Mouse (Mus musculus): ENCODE results near the gene Slco1c1. TPM values are rescaled to one million over a fixed set of nuclear protein-coding genes. Genes with fewer than 3 reads are reported as not detected.
"Not testable (repeated sequence)": the region's sequence is repeated elsewhere in the genome, so short reads cannot be mapped to it uniquely, and the experiment has no call there.

The Slco1c1 gene
- total RNA-seq, 2 experiments from 2014 or later: not detected

DNA sequence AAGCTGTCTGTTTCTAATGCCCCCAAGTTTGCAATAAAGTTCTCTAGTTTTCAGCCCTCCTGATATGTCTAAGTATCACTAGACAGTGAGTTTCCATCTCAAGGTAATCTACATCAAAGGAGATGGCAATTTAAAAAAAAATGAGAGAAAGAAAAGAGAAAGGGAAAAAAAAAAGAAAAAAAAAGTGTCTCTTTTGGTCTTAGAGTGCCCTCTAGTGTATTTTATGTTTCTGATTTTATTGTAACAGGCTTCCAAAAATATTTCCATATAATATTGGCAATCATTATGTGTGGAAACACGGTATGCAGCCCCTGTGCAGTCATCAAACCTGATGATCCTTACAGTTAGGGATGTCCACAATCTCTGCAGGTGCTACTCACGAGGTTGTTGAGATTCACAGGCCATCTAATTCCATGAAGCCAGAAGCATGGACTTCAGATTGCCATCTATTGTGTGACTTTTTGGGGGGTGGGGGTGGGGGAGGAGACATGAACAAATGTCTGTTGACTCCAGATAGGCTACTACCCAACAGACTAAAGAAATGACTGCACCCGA is 52.6 kb downstream of the Slco1c1 start:
- intact Hi-C loops (cut with DNase I): loop anchor here (5.0 kb wide), 1 partner anchor 89 kb away; no protein-coding TSS in a partner anchor
- no peak for DNase-seq

DNA sequence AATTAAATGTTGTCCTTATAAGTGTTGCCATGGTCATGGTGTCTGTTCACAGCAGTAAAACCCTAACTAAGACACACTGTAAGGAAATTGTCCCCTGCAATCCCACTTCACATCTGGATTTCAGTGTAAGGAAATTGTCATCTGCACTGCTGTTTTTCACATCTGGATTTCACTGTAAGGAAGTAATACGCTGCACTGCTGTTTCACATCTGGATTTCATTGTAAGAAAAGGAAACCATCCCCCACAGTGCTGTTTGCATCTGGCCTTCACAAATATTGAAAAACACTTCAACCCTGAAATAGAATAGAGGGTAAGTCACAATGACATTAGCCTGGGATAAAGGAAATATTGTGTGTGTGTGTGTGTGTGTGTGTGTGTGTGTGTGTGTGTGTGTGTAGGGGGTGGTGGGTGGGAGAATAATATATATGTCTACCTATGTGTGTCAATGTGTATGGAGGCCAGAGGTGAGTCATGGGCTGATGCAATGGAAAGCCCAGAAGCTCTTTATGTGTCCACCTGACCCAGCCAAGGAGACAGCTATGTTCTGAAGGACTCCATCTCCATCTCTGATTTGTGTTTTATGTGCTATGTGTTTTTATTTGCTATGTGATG is 60.7 kb downstream of the Slco1c1 start:
- intact Hi-C loops (cut with DNase I): no loop called here
- DNase-seq: no peak

GRCm38 (mm10) chr6:141590002-141590401 is 65.8 kb downstream of the Slco1c1 start:
- intact Hi-C loops (cut with DNase I): no loop called here
- DNase-seq: no peak

DNA sequence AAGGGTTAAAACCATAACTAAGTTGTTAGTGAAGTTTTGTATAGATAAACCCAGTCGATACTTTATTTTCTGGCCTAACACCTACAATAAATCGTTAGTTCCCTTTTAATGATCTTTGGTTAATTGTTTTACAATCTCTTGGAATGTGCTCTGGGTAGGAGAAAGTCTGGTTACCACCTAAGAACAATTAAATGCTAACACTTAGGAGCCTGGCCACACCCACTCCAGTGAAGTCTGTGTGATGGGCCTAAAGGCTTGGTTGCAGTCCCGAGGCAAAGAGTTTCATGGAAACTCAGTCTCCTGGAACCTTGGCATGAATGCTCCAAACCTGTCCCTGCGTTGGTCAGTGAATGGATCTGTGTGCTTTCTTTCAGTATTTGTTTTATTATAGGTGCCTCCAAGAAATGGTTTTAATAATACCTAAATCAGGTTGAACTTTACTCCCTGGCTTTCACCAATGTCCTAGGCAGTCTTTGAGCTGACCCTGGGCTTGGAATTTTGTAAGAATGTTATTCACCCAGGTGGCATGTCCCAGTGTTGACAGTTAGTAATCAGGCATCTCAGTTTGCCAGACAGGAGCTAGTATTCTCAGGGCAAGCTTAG is 66.5 kb downstream of the Slco1c1 start:
- intact Hi-C loops (cut with DNase I); DNase-seq: not testable (repeated sequence)

DNA sequence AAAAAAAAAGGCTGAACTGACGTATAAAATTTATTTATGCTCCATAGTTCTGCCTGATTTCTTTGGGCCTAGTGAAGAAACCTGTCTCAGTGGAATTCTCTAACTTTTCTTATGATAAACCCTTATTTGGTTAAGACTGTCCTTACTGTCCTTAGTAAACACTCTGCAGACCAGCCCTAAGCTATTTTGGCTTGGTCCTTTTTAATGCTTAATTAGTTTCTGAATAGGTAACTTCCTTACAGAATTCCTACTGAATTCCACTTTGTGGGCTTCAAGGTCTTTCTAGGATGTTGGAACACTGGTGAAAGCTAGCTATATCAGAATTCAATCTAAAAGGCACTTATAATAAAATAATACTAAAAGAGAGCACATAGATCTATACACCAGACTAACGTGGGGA is 71.9 kb downstream of the Slco1c1 start:
- intact Hi-C loops (cut with DNase I): no loop called here
- DNase-seq: no peak

- intact Hi-C loops (cut with DNase I): no loop called here
Observed at GRCm38 (mm10) chr6:141597037-141597436, 72.9 kb downstream of the Slco1c1 start.

DNA sequence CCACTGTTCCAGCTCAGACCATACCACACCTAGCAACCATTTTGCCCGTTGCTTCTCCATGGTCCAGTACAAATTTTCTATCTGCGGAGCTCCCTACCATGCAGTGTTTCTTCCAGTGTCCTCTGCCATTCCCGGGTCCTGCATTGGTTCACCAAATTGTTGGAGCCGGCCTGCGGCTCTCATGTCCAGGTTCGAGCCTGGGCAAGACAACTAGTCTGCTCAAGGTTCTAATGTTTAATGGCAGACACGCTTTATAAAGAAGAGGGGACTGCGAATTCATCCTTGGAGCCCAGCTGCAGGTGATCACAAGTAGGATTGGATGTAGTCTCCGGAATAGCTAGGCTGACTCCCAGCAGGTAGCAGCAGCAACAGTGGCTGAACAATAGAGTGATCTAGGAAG is 76.8 kb downstream of the Slco1c1 start:
- no peak for DNase-seq
- intact Hi-C loops (cut with DNase I): no loop called here

More at GRCm38 (mm10) chr6:141597037-141597436, 72.9 kb downstream of the Slco1c1 start:
- no peak for DNase-seq

DNA sequence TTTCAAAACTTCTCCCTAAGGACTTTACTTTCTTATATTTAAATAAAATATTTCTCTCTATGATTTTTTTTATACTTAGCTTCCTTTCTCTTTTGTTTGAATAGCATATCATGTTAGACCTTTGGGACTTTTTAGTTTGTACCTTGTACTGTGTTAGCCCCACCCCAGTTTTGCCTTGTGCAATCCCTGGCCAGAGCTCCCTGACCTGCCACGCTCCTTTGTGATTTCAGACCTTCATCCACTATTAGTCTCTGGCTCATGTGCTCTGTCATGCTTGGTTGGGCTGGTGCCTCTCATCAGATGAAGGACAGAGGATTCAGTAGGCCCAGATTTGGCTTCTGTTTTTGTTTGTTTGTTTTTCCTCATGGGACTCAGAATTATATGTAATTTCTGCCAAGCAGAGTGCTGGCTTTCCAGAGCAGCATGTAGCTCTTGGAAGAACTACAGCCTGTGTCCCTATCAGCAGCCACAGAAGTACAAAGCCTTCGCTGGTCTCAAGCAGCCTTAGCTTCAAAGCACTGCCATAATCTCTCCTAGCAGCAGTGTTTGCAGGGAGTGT is 86.6 kb downstream of the Slco1c1 start:
- no peak for DNase-seq
- intact Hi-C loops (cut with DNase I): no loop called here

DNA sequence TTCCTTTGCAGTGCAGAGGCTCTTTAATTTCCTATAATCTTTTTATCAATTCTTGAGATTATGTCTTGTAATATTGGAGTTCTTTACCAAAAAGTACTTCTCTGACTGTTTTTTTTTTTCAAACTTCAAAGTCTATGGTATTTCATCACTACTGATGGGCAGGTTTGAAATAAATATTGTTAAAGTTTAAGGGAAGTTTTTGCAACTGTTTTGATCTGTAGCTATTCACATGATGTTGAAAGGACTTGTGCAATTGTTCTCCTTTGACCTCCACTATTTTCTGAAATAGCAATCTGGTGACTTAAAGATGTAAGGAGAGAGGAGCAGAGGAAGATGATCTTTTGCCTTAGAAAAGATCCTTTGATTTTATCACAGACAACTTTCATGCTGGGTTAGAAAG is 89.8 kb downstream of the Slco1c1 start:
- intact Hi-C loops (cut with DNase I): no loop called here
- DNase-seq: no peak

- no peak for DNase-seq
- intact Hi-C loops (cut with DNase I): no loop called here
Observed at GRCm38 (mm10) chr6:141615348-141615747, 91.2 kb downstream of the Slco1c1 start.

Other genes with a start within 250 kb of the Slco1c1 start
- gene Slco1b2, start 105.2 kb downstream of the Slco1c1 start, total RNA-seq (2021): not detected
- not detected for gene Gm5724, start 249.4 kb downstream of the Slco1c1 start, total RNA-seq (2021)

Measured in gastrocnemius, postnatal 36 days (tissue).